Mouse (Mus musculus) midbrain, embryonic 13.5 days (tissue): ENCODE data around the gene Steap3. TPM values are rescaled to one million over a fixed set of nuclear protein-coding genes. Genes with fewer than 3 reads are reported as not detected.

ENCODE experiments used
- ATAC-seq: fragments of 200-750 bp; cut with Nextera tagmentation; 2 replicates; pipeline ENCODE4 v1.8.0; 2017; ENCODE audit warnings: mild to moderate bottlenecking, moderate TSS enrichment, moderate library complexity
- H3K27ac ChIP-seq: fragments of 300-500 bp; sonication (generic); 2 replicates; pipeline ENCODE4 v1.5.1; 2015; ENCODE audit warnings: inconsistent platforms, mild to moderate bottlenecking, moderate library complexity
- H3K27me3 ChIP-seq: fragments of 300-500 bp; sonication (generic); 2 replicates; pipeline ENCODE4 v1.6.1; 2015; ENCODE audit warnings: mild to moderate bottlenecking, inconsistent platforms
- H3K36me3 ChIP-seq: fragments of 300-500 bp; sonication (generic); 2 replicates; pipeline ENCODE4 v1.6.1; 2015; ENCODE audit warnings: mild to moderate bottlenecking, inconsistent platforms
- H3K4me1 ChIP-seq: fragments of 300-500 bp; sonication (generic); replicated peaks from 2 replicates; pipeline ENCODE4 v1.6.1; 2015; ENCODE audit warnings: inconsistent platforms
- H3K4me2 ChIP-seq: fragments of 300-500 bp; sonication (generic); replicated peaks from 2 replicates; pipeline ENCODE4 v1.6.1; 2015; ENCODE audit warnings: moderate library complexity, mild to moderate bottlenecking, inconsistent platforms
- H3K4me3 ChIP-seq: fragments of 300-500 bp; sonication (generic); replicated peaks from 2 replicates; pipeline ENCODE4 v1.5.1; 2015; ENCODE audit warnings: mild to moderate bottlenecking, inconsistent platforms
- H3K9ac ChIP-seq: fragments of 300-500 bp; sonication (generic); replicated peaks from 2 replicates; pipeline ENCODE4 v1.6.1; 2015; ENCODE audit warnings: mild to moderate bottlenecking, inconsistent platforms
- H3K9me3 ChIP-seq: fragments of 300-500 bp; sonication (generic); 2 replicates; pipeline ENCODE4 v1.6.1; 2016; ENCODE audit warnings: mild to moderate bottlenecking, inconsistent platforms
- WGBS: fragments of 180-500 bp; shearing (Covaris S2); methylation state at CpG from one replicate; pipeline ENCODE4 v1.1.7; 2015; 5-methylcytosine and 5-hydroxymethylcytosine counted together
- polyA plus RNA-seq: library from polyadenylated mRNA; unstranded; fragments of >200 nt; fragmentation: Nextera tagmentation; extraction: Ambion mirVana; gene quantifications from 2 replicates; pipeline ENCODE4 v1.2.1, GENCODE M21; 2015

The Steap3 gene
- polyA plus RNA-seq, 1 experiment from 2014 or later, result 2.1 TPM

DNA sequence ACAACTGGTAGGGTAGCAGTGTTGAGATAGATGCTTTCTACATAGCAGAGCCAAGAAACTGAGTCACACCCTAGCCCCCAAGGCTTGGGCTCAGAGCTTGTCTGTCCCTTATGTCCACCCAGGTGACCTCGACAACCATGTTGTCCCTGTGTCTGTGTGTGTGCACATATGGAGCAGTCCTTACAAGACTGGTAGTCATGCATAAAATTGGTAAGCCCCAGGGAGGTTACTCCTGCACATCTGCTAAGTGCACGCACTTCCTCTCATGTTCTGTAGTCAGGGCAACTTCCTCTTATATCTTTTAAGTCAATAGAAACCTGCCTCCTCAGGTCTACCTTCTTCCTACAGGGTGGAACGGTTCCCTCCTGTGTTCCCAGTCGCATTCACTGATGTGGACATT, 97.5 kb downstream of the Steap3 start:
- 87% methylated on average over 4 of the region's 4 CpGs for WGBS
- no peak overlapping the region for H3K4me2 ChIP-seq
- no peak overlapping the region for H3K27ac ChIP-seq
- no peak overlapping the region for H3K4me3 ChIP-seq
- H3K4me1 ChIP-seq, result peaks cover 21% of the 10 kb centered on the region
- no peak for ATAC-seq
- no peaks in the 10 kb centered on the region for H3K27me3 ChIP-seq
- no peak overlapping the region for H3K9ac ChIP-seq
- H3K9me3 ChIP-seq, result no peaks in the 10 kb centered on the region
- H3K36me3 ChIP-seq, result no peaks in the 10 kb centered on the region

DNA sequence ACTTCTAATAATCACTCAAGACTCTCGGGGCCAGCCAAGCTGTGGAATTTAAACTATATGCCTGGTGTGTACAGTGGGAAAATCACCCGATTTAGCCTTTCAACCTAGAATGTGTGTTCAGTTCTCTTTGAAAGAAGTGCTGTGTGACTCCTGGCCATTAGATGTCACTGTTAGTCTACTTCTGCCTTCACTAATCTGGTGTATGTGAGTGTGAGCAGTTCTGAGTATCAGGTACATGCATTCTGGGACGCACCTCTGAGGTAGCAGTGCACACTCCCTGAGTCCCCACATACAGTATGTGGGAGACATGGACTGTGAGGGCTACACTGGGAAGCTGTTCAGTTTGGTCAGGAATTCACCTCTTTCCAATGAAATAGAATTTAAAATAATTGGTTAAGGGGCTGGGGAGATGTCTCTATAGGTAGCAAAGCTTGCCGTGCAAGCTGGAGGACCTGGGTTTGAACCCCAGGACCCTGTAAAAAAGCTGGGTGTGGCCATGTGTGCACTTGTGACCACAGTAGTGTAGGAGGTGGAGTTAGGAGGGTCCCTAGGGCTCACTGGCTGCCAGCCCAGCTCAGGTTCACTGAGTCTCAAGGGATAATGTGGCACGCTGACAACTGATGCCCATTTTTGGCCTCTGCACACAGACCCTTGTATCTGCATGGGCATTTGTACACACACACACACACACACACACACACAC, 100.5 kb downstream of the Steap3 start:
- no peaks in the 10 kb centered on the region for H3K27me3 ChIP-seq
- H3K36me3 ChIP-seq, result no peaks in the 10 kb centered on the region
- no peak overlapping the region for H3K27ac ChIP-seq
- no peak overlapping the region for H3K9ac ChIP-seq
- no peak overlapping the region for H3K4me2 ChIP-seq
- H3K4me3 ChIP-seq, result no peak overlapping the region
- peak; percentile 83 for ATAC-seq
- no peaks in the 10 kb centered on the region for H3K9me3 ChIP-seq
- 65% methylated on average over 5 of the region's 5 CpGs for WGBS
- H3K4me1 ChIP-seq, result peaks cover 12% of the 10 kb centered on the region

DNA sequence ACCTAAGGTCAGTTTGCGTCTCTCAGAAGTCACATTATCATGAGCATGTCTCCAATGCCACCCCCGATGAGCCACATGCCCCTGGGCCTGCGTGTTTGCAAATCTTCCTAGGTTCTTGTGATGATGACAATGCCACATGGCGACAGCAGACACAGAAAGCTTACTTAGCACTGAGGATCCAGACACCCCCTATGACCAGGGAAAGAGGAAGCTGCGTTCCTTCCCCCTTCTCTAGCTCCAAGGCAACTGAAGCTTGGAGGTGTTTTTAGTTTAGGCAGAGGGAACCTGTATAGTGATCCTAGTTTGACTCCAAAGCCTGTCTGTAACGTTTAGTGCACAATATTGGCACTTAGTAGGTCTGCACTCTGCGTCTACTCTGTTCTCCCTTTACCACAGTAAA, 102.2 kb downstream of the Steap3 start:
- no peak for ATAC-seq
- WGBS, result 87% methylated on average over 7 of the region's 7 CpGs
- Histone ChIP-seq H3K36me3 (no peaks in the 10 kb centered on the region), H3K27ac (no peak overlapping the region), H3K4me3 (no peak overlapping the region), H3K4me2 (no peak overlapping the region), H3K27me3 (no peaks in the 10 kb centered on the region), H3K9ac (no peak overlapping the region), H3K9me3 (no peaks in the 10 kb centered on the region), H3K4me1 (no peaks in the 10 kb centered on the region)

DNA sequence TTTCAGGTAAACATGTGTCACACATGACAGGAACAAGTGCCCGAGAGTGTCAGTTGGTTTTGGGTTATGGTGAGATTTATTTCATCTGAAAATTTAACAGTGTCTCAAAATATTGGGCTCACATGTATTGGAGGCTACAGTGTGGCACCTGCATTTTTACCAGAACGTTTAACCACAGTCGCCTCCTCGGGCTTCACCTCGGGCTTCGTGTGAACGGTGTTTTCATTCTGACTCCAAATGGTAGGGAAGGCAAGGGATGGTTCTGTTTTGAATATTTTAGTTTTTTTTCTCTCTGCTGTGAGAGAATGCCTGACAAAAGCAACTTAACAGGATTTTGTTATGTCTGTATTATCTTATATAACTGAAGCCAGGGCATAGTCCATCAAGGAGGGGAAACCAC, 103.8 kb downstream of the Steap3 start:
- Histone ChIP-seq H3K27me3 (no peaks in the 10 kb centered on the region), H3K4me2 (no peak overlapping the region), H3K9me3 (no peaks in the 10 kb centered on the region), H3K4me3 (no peak overlapping the region), H3K4me1 (no peaks in the 10 kb centered on the region), H3K9ac (no peak overlapping the region), H3K36me3 (no peaks in the 10 kb centered on the region), H3K27ac (no peak overlapping the region)
- ATAC-seq, result no peak
- WGBS, result 88% methylated on average over 7 of the region's 7 CpGs

DNA sequence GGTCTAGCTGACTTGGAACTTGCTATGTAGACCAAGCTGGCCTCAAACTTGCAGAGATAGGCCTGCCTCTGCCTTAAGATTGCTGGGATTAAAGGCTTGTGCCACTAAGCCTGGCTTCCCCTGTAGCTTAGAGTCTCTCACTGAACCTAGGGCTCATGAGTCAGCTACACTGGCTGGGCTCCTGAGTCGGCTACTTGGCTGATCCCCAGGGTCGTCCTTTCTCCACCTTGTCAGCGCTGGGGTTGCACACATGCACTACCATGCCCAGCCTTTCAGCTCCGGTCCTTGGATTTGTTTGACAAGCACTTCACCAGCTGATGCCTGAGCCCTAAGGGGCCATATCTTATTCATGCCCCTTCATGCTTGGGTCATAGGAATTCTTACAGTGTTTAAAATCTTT, 104.5 kb downstream of the Steap3 start:
- no peaks in the 10 kb centered on the region for H3K4me1 ChIP-seq
- no peak overlapping the region for H3K4me2 ChIP-seq
- H3K27me3 ChIP-seq, result no peaks in the 10 kb centered on the region
- no peaks in the 10 kb centered on the region for H3K9me3 ChIP-seq
- no peak for ATAC-seq
- no peak overlapping the region for H3K4me3 ChIP-seq
- H3K9ac ChIP-seq, result no peak overlapping the region
- 75% methylated on average over 4 of the region's 4 CpGs for WGBS
- H3K36me3 ChIP-seq, result no peaks in the 10 kb centered on the region
- H3K27ac ChIP-seq, result no peak overlapping the region

DNA sequence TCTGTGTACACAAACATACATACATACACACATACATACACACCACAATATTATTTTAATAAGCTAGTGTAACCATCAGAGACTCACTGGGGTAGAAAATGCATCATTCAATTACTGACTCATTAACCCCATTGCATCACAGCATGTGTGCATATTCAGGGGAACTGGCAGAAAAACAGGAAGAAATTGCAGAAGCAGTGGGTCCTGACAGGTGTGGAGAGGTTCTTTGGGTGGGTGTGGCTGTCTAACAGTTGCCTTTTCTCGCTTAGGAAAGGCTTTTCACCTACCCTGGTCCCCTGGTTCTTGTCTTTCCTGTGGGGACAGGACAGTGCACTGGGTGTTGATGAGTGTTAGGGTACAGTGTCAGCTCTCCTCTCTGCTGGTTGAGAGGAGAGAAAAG, 109.9 kb downstream of the Steap3 start:
- H3K4me2 ChIP-seq, result no peak overlapping the region
- no peaks in the 10 kb centered on the region; the same call in 1 of the 2 replicates for H3K36me3 ChIP-seq
- no peak for ATAC-seq
- H3K4me3 ChIP-seq, result no peak overlapping the region
- H3K27me3 ChIP-seq, result no peaks in the 10 kb centered on the region
- no peaks in the 10 kb centered on the region for H3K9me3 ChIP-seq
- WGBS, result 66% methylated on average over 1 of the region's 1 CpGs
- no peak overlapping the region for H3K27ac ChIP-seq
- no peak overlapping the region for H3K9ac ChIP-seq
- no peaks in the 10 kb centered on the region for H3K4me1 ChIP-seq

DNA sequence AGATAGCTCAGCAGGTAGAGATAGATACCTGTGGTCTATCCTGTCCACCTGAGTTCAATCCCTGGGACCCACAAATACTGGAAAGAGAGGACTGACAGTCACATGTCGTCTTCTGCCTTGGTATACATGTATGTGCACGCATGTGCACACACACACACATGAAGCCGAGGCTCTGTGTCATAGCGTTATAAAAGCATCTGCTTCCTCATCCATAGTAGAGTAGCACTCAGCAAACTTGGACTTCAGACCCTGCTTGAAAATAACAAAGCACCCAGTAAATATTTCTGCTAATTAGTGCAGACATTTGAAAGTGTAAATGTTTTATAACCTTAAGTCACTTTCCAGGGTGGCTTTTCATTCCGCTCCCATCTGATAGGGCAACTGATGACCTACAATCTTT, 111.0 kb downstream of the Steap3 start:
- H3K36me3 ChIP-seq, result no peaks in the 10 kb centered on the region; the same call in 1 of the 2 replicates
- WGBS, result 91% methylated on average over 5 of the region's 5 CpGs
- no peak for ATAC-seq

DNA sequence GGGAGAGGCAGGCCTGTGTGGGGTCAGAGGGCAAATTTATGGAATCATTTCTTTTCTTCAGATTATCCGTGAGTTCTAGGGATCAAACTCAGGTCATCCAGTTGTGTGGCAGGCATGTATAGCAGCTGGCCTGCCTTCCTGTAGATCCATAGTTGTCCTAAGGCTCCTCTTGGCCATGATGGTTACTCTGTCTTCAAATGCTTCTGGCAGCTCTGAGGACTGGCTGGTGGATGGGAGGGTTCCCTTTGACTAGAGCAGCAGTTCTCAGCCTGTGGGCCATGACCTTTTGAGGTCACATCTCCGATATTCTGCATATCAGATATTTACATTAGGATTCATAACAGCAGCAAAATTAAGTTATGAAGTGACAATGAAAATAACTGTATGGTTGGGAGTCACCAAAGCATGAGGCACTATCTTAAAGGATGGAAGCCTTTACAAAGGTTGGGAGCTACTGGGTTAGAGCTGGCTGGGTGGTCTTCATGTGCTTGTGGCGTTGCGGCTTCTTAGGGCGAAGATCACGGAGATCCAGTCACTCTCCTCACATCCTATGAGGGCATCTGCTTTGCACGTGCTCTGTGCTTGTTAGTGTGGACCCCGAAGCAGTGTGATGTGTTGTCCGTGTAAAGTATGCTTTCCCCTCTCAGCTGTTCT, 113.9 kb downstream of the Steap3 start:
- Histone ChIP-seq H3K4me2 (no peak overlapping the region), H3K4me3 (no peak overlapping the region), H3K36me3 (no peaks in the 10 kb centered on the region; the same call in 1 of the 2 replicates), H3K9ac (no peak overlapping the region), H3K27ac (no peak overlapping the region), H3K9me3 (no peaks in the 10 kb centered on the region), H3K4me1 (no peaks in the 10 kb centered on the region), H3K27me3 (no peaks in the 10 kb centered on the region)
- WGBS, result 93% methylated on average over 9 of the region's 9 CpGs
- ATAC-seq, result no peak

More for the DNA sequence above, 111.0 kb downstream of the Steap3 start:
- Histone ChIP-seq H3K4me3 (no peak overlapping the region), H3K27ac (no peak overlapping the region), H3K9ac (no peak overlapping the region), H3K9me3 (no peaks in the 10 kb centered on the region), H3K27me3 (no peaks in the 10 kb centered on the region), H3K4me1 (no peaks in the 10 kb centered on the region), H3K4me2 (no peak overlapping the region)

DNA sequence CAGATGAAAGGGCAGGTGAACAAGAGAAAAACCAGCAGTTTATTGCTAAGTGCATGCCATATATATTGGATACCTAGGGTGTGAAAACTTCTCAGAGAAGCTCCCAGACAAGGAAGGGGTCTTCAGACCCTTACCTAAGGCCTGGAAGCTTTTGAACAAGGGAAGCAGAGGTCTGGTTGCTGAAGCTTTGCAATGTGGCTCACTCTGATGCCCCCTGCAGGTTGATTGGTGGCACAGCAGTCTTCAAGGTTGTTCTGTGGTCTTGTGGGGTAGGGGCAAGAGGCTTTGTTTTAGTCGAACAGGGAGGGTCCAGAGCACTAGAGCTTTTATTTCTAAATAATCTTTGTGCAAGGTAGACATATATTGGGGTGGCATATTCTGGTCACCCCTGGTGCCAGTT, 117.2 kb downstream of the Steap3 start:
- H3K9ac ChIP-seq, result no peak overlapping the region
- no peak overlapping the region for H3K4me2 ChIP-seq
- H3K4me3 ChIP-seq, result no peak overlapping the region
- WGBS, result 16% methylated on average over 1 of the region's 1 CpGs
- no peaks in the 10 kb centered on the region for H3K4me1 ChIP-seq
- H3K27ac ChIP-seq, result no peak overlapping the region
- no peak for ATAC-seq
- no peaks in the 10 kb centered on the region for H3K9me3 ChIP-seq
- H3K36me3 ChIP-seq, result no peaks in the 10 kb centered on the region
- H3K27me3 ChIP-seq, result no peaks in the 10 kb centered on the region

DNA sequence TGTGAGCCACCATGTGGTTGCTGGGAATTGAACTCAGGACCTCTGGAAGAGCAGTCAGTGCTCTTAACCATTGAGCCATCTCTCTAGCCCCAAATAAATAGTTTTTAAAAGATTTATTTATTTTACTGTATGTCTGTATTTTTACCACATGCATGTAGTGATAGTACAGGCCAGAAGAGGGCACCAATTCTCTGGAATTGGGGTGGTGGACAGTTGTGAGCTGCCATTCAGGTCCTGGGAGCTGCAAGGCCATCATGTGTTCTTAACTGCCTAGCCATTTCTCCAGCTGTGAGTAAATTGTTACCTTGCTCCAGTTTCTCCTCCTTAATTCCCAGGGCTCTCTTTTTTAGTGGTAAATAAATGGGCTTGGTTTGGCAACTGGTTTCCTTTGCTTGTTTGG, 118.3 kb downstream of the Steap3 start:
- no peak overlapping the region for H3K27ac ChIP-seq
- H3K9ac ChIP-seq, result no peak overlapping the region
- no peaks in the 10 kb centered on the region for H3K9me3 ChIP-seq
- H3K27me3 ChIP-seq, result no peaks in the 10 kb centered on the region
- no peak overlapping the region for H3K4me2 ChIP-seq
- ATAC-seq, result no peak
- H3K4me3 ChIP-seq, result no peak overlapping the region
- no peaks in the 10 kb centered on the region for H3K36me3 ChIP-seq
- H3K4me1 ChIP-seq, result no peaks in the 10 kb centered on the region

DNA sequence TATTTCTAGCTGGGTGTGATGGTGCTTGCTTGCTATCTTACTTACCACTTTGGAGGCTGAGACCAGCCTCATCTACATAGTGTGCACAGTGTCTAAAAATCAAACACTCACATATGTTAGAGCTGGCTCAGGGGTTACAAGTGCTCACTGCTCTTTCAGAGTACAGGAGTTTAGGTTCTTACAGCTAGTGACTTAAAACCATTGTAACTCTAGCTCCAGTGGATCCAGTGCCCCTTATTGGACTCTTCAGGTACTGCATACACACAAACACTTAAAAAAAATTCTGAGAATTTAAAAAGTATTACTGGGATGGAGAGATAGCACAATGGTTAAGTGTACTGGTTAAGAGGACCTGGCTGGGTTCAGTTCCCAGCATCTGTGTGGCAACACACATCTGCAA, 125.5 kb downstream of the Steap3 start:
- Histone ChIP-seq H3K9me3 (no peaks in the 10 kb centered on the region), H3K4me2 (no peak overlapping the region), H3K4me1 (peaks cover 3% of the 10 kb centered on the region; the same call in 1 of the 2 replicates), H3K27me3 (no peaks in the 10 kb centered on the region), H3K27ac (no peak overlapping the region), H3K9ac (no peak overlapping the region), H3K36me3 (no peaks in the 10 kb centered on the region), H3K4me3 (no peak overlapping the region)
- no peak for ATAC-seq

DNA sequence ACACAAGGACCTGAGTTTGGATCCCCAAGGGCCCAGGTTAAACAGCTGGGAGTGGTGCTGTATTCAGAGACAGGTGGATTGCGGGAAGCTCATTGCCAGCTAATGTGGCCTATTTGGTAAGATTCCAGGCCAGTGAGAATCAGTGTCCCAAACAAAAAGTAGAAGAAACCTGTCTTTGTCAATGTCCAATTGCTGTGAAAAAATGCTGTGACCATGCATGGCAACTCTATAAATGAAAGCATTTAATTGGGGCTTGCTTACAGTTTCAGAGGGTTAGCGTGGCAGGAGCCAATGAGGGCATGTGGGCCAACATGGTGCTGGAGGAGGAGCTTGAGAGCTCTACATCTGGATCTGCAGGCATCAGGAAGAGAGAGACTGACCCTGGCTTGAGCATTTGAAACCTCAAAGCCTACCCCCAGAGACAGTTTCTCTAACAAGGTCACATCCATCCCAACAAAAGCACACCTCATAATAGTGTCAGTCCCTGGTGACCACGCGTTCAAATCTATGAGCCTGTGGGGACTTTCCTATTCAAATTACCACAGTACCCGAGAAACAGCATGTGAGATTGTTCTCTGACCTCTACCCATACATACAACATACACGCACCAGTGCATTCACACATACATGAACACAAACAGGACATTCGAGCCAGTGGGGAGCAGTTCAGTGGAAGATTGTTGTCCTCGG, 126.8 kb downstream of the Steap3 start:
- ATAC-seq, result no peak
- H3K4me1 ChIP-seq, result peaks cover 3% of the 10 kb centered on the region; the same call in 1 of the 2 replicates
- H3K27ac ChIP-seq, result no peak overlapping the region
- H3K9ac ChIP-seq, result no peak overlapping the region
- no peak overlapping the region for H3K4me3 ChIP-seq
- H3K36me3 ChIP-seq, result no peaks in the 10 kb centered on the region
- H3K9me3 ChIP-seq, result no peaks in the 10 kb centered on the region
- WGBS, result 88% methylated on average over 8 of the region's 8 CpGs
- no peaks in the 10 kb centered on the region for H3K27me3 ChIP-seq
- no peak overlapping the region for H3K4me2 ChIP-seq
